Mouse (Mus musculus) spleen, adult 2 months (tissue): ENCODE results near the gene Map4k4.

Source experiments
- CTCF ChIP-seq: fragments of 200-500 bp; IDR thresholded peaks from 2 replicates; pipeline ENCODE4 v1.5.1; 2011; ENCODE audit warnings: mild to moderate bottlenecking, inconsistent platforms; ENCODE audit not compliant: insufficient read depth, insufficient read length, insufficient replicate concordance; ENCODE audit errors: extremely low read depth
- POLR2A ChIP-seq: fragments of 200-500 bp; IDR thresholded peaks from 2 replicates; pipeline ENCODE4 v1.6.1; 2011; ENCODE audit warnings: low read depth, low read length, inconsistent platforms

GRCm38 (mm10) chr1:39904720-39905119 lies 4.0 kb downstream of the Map4k4 start:
- TF ChIP-seq CTCF (no peak), POLR2A (no peak)
